Mouse (Mus musculus) liver, embryonic 11.5 days (tissue): ENCODE measurements around the gene Sytl3. TPM values are rescaled to one million over a fixed set of nuclear protein-coding genes. Genes with fewer than 3 reads are reported as not detected.
A peak's percentile ranks its signal among the peaks of the same experiment; 100 is the strongest.
"Not testable (repeated sequence)": the region's sequence is repeated elsewhere in the genome, so short reads cannot be mapped to it uniquely, and the experiment has no call there.

ENCODE experiments used
- ATAC-seq: fragments of 200-750 bp; cut with Nextera tagmentation; replicated peaks from 2 replicates; pipeline ENCODE4 v1.8.0; 2017; ENCODE audit warnings: moderate number of reproducible peaks, mild to moderate bottlenecking, moderate TSS enrichment, moderate library complexity; ENCODE audit not compliant: low FRiP score
- DNase-seq: peaks from one replicate; pipeline ENCODE4 v3.0.0-alpha.2; 2017; ENCODE audit warnings: low spot score
- H3K27ac ChIP-seq: fragments of 300-500 bp; sonication (generic); 2 replicates; pipeline ENCODE4 v1.5.1; 2014; ENCODE audit warnings: mild to moderate bottlenecking, low read depth, low read length, control low read depth
- H3K27me3 ChIP-seq: fragments of 300-500 bp; sonication (generic); replicated peaks from 2 replicates; pipeline ENCODE4 v1.6.1; 2014; ENCODE audit warnings: low read length, mixed read lengths; ENCODE audit not compliant: control insufficient read depth, insufficient read depth
- H3K36me3 ChIP-seq: fragments of 300-500 bp; sonication (generic); 2 replicates; pipeline ENCODE4 v1.6.1; 2014; ENCODE audit warnings: mild to moderate bottlenecking, low read length, moderate library complexity, mixed read lengths; ENCODE audit not compliant: control insufficient read depth, insufficient read depth
- H3K4me1 ChIP-seq: fragments of 300-500 bp; sonication (generic); replicated peaks from 2 replicates; pipeline ENCODE4 v1.6.1; 2014; ENCODE audit warnings: low read length, mixed read lengths; ENCODE audit not compliant: control insufficient read depth, insufficient read depth
- H3K4me2 ChIP-seq: fragments of 300-500 bp; sonication (generic); 2 replicates; pipeline ENCODE4 v1.6.1; 2014; ENCODE audit warnings: mild to moderate bottlenecking, control low read depth, moderate library complexity
- H3K4me3 ChIP-seq: fragments of 300-500 bp; sonication (generic); 2 replicates; pipeline ENCODE4 v1.5.1; 2014; ENCODE audit warnings: low read depth, low read length, control low read depth
- H3K9ac ChIP-seq: fragments of 300-500 bp; sonication (generic); 2 replicates; pipeline ENCODE4 v1.6.1; 2014; ENCODE audit warnings: low read depth, low read length, control low read depth
- H3K9me3 ChIP-seq: fragments of 300-500 bp; sonication (generic); 2 replicates; pipeline ENCODE4 v1.6.1; 2016; ENCODE audit warnings: low read length, inconsistent platforms, mixed read lengths; ENCODE audit not compliant: control insufficient read depth
- WGBS: fragments of 180-500 bp; shearing (Covaris S2); extraction: QIAGEN DNeasy Blood & Tissue Kit; methylation state at CpG from one replicate; pipeline ENCODE4 v1.1.7; 2014; 5-methylcytosine and 5-hydroxymethylcytosine counted together
- polyA plus RNA-seq: library from polyadenylated mRNA; unstranded; fragments of >200 nt; fragmentation: Nextera tagmentation; extraction: Ambion mirVana; gene quantifications from 2 replicates; pipeline ENCODE4 v1.2.1, GENCODE M21; 2014

The Sytl3 gene
- polyA plus RNA-seq, 1 experiment from 2014 or later = not detected

- ATAC-seq, H3K9ac ChIP-seq, H3K9me3 ChIP-seq, H3K4me1 ChIP-seq, DNase-seq, H3K27ac ChIP-seq, H3K4me3 ChIP-seq, H3K36me3 ChIP-seq, H3K27me3 ChIP-seq, H3K4me2 ChIP-seq: not testable (repeated sequence)
- WGBS = 78% methylated on average over 5 of the region's 5 CpGs
These were observed 47.6 kb downstream of the Sytl3 start for GRCm38 (mm10) chr17:6706448-6706847.

- H3K9ac ChIP-seq, H3K4me2 ChIP-seq, H3K4me3 ChIP-seq, H3K9me3 ChIP-seq, DNase-seq, H3K27ac ChIP-seq, H3K4me1 ChIP-seq, H3K27me3 ChIP-seq, H3K36me3 ChIP-seq, ATAC-seq: not testable (repeated sequence)
- WGBS = 84% methylated on average over 5 of the region's 5 CpGs
These were observed 48.5 kb downstream of the Sytl3 start for GRCm38 (mm10) chr17:6707422-6707821.

- not testable (repeated sequence) for H3K27me3 ChIP-seq, H3K4me3 ChIP-seq, H3K4me2 ChIP-seq, H3K9me3 ChIP-seq, H3K9ac ChIP-seq, H3K4me1 ChIP-seq, H3K36me3 ChIP-seq, ATAC-seq, DNase-seq, H3K27ac ChIP-seq
- 68% methylated on average over 2 of the region's 2 CpGs for WGBS
These were observed 49.3 kb downstream of the Sytl3 start for GRCm38 (mm10) chr17:6708194-6708593.

GRCm38 (mm10) chr17:6713483-6713882 is 54.6 kb downstream of the Sytl3 start:
- 54% methylated on average over 2 of the region's 2 CpGs for WGBS
- H3K9me3 ChIP-seq, H3K36me3 ChIP-seq, H3K4me2 ChIP-seq, H3K27ac ChIP-seq, H3K4me3 ChIP-seq, H3K4me1 ChIP-seq, DNase-seq, H3K27me3 ChIP-seq, H3K9ac ChIP-seq, ATAC-seq: not testable (repeated sequence)

- H3K4me2 ChIP-seq, DNase-seq, H3K9me3 ChIP-seq, H3K36me3 ChIP-seq, ATAC-seq, H3K27me3 ChIP-seq, H3K27ac ChIP-seq, H3K4me1 ChIP-seq, H3K4me3 ChIP-seq, H3K9ac ChIP-seq: not testable (repeated sequence)
- WGBS = 86% methylated on average over 8 of the region's 8 CpGs
These were observed 55.1 kb downstream of the Sytl3 start for GRCm38 (mm10) chr17:6713944-6714343.

GRCm38 (mm10) chr17:6727996-6728610 is 69.2 kb downstream of the Sytl3 start:
- H3K4me3 ChIP-seq = no peak overlapping the region
- no peak overlapping the region for H3K27ac ChIP-seq
- ATAC-seq (no peak), DNase-seq (no peak)
- H3K4me1 ChIP-seq = no peaks in the 10 kb centered on the region
- H3K4me2 ChIP-seq = no peak overlapping the region
- H3K9me3 ChIP-seq = no peaks in the 10 kb centered on the region
- no peaks in the 10 kb centered on the region for H3K27me3 ChIP-seq
- no peaks in the 10 kb centered on the region for H3K36me3 ChIP-seq
- H3K9ac ChIP-seq = no peak overlapping the region
- 87% methylated on average over 12 of the region's 12 CpGs for WGBS

- Histone ChIP-seq H3K27me3 (no peaks in the 10 kb centered on the region), H3K9me3 (no peaks in the 10 kb centered on the region), H3K4me2 (no peak overlapping the region), H3K36me3 (no peaks in the 10 kb centered on the region), H3K27ac (no peak overlapping the region), H3K4me3 (no peak overlapping the region), H3K9ac (no peak overlapping the region), H3K4me1 (no peaks in the 10 kb centered on the region)
- WGBS = 32% methylated on average over 6 of the region's 6 CpGs
- no peak for DNase-seq
- ATAC-seq = no peak
These were observed 70.4 kb downstream of the Sytl3 start for GRCm38 (mm10) chr17:6729244-6729742.

- Histone ChIP-seq H3K4me1 (no peaks in the 10 kb centered on the region), H3K27ac (no peak overlapping the region), H3K9ac (no peak overlapping the region), H3K36me3 (no peaks in the 10 kb centered on the region), H3K27me3 (no peaks in the 10 kb centered on the region), H3K9me3 (no peaks in the 10 kb centered on the region), H3K4me3 (no peak overlapping the region), H3K4me2 (no peak overlapping the region)
- 56% methylated on average over 8 of the region's 8 CpGs for WGBS
- DNase-seq (no peak), ATAC-seq (peak; percentile 49; the same call in 1 of the 2 replicates)
These were observed 72.2 kb downstream of the Sytl3 start for GRCm38 (mm10) chr17:6731132-6731531.

- DNase-seq = no peak
- H3K9me3 ChIP-seq = no peaks in the 10 kb centered on the region
- no peak for ATAC-seq
- no peak overlapping the region for H3K4me3 ChIP-seq
- H3K27ac ChIP-seq = no peak overlapping the region
- H3K36me3 ChIP-seq = no peaks in the 10 kb centered on the region
- no peak overlapping the region for H3K9ac ChIP-seq
- no peaks in the 10 kb centered on the region for H3K27me3 ChIP-seq
- 84% methylated on average over 12 of the region's 12 CpGs for WGBS
- H3K4me2 ChIP-seq = no peak overlapping the region
- no peaks in the 10 kb centered on the region for H3K4me1 ChIP-seq
These were observed 72.7 kb downstream of the Sytl3 start for GRCm38 (mm10) chr17:6731634-6732033.
